Mouse (Mus musculus): ENCODE results near the gene BC004004. TPM values are rescaled to one million over a fixed set of nuclear protein-coding genes. Genes with fewer than 3 reads are reported as not detected.
A peak's percentile ranks its signal among the peaks of the same experiment; 100 is the strongest.
"Not testable (repeated sequence)": the region's sequence is repeated elsewhere in the genome, so short reads cannot be mapped to it uniquely, and the experiment has no call there.

Gene BC004004
- total RNA-seq, 2 experiments from 2014 or later, result 70.1 to 81.0 TPM

DNA sequence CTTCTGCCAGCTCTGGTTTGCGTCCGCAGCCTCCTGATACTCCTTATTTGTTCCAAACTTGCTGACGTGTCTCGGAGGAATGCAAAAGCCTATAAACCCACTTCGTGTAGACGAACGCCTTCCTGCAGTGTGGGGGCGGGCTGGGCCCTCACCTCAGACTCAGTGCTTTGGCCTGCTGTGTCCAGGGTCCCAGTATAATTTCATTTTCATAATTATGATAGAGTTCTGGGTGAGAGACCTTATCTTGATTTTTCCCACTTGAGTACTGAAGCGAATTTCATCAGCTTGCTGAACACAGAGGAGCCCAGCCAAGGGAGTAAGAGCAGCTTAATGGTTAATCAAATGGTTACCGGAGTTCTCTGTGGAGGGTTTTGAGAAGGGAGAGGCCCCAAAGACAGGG, 28.7 kb downstream of the BC004004 start:
- no peak for ATAC-seq (ENCODE audit: poor library complexity, severe bottlenecking)

DNA sequence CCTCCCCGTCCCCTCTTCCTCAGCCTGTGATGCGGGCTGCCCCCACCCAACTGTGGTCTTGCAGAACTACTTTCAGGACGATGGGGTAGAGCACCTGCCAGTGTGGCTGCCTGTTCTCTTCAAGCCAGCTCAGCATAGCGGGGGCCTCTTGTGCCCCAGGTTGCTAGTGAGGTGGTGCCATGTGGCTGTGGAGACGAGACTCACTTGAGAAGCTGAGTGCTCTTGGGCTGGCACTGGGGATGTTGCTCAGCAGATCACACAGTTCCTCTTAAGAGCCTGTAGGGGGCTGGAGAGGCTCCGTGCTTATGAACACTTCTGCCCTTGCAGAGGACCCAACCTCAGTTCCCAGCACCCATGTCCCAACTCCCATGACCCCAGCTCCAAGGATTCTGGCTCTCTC, 29.2 kb downstream of the BC004004 start:
- no peak for ATAC-seq (ENCODE audit: poor library complexity, severe bottlenecking)

DNA sequence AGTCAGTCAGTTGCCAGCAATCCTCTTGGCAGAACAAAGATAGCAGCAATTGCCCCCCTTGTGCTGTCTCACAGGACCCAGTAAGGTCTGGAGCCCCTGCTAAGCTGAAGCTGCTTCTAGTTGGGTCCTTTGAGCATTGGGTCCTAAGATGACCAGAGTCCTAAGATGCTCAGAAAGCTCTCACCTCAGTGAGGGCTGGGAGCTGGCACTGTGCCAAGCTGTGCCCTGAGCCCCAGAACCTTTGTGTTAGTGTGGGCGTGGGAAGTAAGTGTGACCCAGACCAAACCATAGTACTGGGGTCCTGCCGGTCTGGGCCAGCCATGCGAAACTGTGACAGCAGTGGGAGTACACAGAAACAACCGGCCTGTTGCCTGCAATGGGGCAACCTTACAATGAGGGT, 30.7 kb downstream of the BC004004 start:
- ATAC-seq (ENCODE audit: poor library complexity, severe bottlenecking), result no peak

DNA sequence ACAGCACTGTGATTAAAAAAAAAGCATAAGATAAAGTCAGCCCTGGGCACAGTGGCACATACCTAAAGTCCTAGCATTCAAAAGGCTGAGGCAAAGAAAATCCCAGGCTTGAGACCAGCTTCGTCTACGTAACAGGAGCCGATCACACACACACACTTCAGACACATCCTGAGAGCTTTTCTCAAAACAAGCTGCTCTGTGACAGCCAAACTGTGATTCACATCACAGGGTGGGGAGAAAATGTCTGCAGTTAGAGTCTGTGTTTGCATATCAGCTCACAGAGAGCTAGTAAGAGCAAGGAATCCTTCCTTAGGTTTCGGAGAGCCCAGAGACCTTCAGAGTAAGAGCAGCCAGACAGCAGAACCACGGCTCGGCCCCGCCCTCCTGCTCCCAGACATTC, 32.3 kb downstream of the BC004004 start:
- no peak for ATAC-seq (ENCODE audit: poor library complexity, severe bottlenecking)

DNA sequence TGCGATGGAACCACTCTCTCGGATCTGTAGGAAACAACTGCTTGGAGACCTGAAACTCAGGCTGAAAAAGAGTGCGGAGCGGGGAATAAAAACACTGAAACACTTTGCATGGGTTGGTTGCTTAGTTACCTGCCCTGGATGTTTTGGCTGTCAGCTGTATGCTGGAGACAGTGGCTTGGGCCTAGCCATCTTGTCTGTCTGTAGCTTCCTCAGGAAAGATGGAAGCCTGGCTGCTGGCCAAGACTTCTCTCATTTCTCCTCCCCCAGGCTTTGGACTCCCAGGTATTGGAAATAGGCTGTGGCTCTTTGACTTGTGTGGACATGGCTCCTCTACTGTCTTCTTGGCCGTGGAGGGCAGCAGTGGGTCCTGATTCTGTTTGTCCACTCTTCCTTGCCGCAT, 32.8 kb downstream of the BC004004 start:
- ATAC-seq (ENCODE audit: poor library complexity, severe bottlenecking), result no peak

DNA sequence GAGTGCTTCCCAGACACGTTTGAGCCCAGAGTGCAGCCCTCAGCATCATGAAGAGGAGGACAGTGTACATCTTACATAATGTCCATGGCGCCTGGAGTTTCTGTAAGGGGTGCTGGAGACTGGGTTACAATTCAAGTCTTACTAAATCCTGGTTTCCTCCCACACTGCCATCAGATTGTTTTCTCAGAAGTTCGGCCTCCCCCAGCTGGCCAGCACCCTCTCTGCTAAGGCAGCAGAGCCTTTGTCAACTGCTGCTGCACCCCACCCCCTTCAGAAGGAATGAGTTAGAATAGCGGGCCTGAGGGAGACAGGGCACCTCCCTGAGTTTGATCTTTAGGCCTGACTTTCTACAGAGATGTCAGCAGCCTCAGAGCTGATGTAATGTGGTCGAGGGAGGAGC, 33.6 kb downstream of the BC004004 start:
- ATAC-seq (ENCODE audit: poor library complexity, severe bottlenecking), result no peak

DNA sequence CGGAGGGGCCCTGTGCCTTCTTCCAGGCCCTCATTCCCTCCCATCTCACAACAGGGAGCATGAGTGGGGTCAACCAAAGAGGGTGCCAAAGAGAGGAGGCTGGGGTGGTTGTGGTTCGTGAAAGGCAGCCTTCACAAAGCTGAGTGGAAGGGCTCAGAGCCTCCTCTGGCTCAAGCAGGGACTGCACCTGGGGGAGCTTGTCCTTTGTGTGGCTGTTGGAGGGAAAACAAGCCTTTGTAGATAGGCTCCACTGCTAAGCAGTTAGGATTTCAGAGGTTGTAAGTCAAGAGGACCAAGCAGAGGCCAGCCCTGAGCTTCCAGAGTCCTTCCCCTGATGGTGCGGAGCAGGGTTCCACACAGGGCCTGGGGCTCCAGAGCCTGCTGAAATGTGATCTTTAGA, 34.5 kb downstream of the BC004004 start:
- ATAC-seq (ENCODE audit: poor library complexity, severe bottlenecking), result no peak

DNA sequence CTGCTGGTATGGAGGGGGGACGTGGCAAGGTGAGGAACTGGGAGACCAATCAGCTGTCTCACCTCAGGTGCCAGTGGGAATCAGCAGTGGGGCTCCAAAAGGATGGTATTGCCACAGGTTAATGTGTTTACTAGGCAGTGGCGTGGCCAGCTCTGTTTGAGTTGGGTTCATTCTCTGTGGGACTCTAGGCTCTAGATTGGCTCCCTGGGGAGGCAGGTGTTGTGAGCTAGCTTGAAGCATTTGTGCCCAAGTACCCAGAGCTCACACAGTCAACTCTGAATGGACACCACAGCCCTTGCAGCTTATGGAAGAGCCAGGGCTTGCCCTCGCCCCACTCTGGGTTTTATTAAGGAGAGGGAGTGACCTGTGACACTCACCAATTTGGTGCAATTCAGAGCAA, 35.3 kb downstream of the BC004004 start:
- ATAC-seq (ENCODE audit: poor library complexity, severe bottlenecking), result no peak

DNA sequence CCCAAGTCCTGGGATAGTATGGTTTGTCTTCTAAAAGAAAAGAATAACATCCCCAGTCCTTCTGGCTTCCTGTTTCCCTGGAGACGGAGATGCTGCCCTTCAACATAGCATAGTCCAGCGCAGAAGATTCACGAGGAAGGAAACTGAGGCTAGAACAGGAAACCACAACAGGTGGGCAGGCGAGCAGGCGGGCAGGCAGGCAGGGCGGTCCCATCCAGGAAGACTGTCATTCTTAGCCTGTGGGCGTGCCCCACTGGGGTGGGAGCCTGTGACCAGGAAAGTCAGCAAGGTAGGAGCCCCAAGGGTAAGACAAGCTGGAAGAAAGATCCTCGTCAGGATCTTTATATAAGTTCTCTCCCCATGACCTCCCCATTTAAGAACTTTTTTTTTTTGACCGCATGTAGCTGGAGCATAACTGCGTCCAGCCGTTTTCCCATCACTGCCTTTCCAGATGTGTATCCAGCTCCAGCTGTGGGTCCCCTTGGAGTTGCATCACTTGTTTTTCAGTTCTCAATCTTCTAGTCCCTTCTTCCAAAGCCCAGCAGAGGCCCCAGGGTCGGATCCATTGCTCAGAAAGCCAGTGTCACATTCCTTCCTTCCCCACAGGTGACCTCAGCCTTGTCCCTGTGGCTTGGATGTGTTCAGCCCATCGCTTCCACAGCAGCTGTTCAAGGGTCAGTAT, 35.9 kb downstream of the BC004004 start:
- ATAC-seq (ENCODE audit: poor library complexity, severe bottlenecking), result peak; percentile 65

DNA sequence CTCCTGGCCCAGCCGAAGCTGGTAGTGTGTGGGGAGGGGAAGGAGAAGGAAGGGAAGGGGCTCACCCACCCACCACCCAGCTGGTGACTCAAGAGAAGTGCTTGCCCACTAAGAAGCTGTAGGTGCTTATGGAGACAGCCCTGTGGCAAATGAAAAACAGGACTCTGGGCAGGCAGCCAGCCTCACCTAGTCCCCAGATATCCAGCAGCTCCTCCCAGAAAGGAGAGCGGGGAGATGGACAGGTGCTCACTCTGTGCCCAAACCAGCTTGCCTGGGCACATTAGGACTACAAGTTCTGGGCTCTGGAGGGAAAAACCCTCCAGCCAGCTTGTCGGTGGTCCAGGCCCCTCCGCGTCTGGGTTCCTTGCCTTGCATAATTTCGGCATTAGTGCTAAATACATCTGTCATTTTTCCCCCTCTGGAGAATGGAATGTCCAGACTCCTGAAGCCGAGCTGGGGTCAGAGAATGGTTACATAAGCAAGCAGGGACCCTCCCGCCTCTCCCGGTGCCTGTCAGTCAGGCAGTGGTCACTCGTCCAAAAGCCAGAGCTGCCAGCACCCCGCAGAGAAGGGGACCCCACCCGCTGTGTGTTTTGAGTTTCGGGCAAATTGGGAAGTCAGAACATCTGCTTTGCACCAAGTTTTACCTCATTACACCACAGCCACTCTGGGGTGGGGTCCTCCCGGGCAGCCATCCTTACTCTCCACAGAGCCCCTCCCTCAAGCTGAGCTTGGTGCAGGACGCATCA, 36.6 kb downstream of the BC004004 start:
- peak; percentile 29 for ATAC-seq (ENCODE audit: poor library complexity, severe bottlenecking)

DNA sequence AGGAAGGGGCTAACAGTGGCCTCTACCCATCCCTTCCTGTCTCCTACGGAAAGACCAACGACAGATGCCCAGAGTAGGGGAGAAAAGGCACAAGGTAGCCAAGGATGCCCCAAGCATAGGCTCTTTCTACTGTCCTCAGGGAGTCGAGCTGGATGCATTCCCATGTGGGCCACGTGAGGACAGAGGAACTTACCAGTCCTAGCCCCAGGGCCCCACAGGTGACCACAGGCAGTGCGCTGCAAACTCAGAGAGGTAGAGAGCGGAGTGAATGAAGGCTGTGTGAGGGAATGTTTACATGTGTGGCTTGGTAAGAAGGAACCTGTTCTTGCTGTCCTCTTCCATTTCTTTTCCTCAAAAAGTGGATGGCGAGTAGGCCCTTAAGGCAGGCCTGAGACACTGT, 37.3 kb downstream of the BC004004 start:
- peak; percentile 53 for ATAC-seq (ENCODE audit: poor library complexity, severe bottlenecking)

DNA sequence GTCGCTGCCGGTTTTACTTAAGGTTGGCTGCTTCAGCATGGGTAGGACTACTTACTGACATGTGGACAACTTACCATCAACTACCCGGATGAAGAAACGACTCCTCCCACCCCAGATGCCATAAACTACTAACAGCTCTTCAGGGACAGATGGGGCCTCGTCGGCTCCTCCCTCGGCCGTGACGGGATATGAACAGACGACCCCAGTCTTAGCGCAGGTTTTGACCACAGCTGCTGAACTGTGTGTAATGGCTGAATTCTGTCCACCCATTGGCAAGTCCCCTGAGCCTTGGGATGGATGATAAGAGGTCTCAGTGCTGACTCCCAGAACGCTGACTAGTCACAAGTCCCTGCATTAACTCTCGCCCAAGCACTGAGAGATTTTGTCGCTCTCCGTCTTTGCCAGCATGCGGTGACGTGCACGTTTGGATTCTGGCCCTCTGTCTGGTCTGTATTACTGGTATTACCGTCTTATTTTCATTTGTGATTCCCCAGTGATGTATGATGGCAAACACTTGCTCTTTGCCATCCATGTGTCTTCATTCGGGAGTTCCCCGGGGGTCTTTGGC, 41.6 kb downstream of the BC004004 start:
- ATAC-seq (ENCODE audit: poor library complexity, severe bottlenecking), result no peak

DNA sequence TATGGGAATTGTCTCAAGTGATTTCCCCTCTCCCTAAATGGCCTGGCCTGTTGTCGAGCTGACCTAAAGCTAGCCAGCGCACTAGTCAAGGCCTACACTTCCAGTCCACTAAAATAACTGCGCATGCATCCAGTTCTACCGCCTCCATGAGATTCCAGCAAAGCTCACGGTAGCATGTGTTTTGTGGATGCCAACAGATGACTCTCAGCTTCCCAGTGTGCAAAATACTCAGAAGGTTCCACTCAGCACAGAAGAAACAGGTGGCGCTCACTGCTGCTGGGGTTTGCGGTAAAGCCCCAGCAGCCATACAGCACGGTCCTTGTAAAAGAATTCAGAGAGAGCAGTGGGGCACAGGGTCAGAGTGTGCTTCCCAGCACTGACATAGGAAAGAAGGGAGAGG, 43.0 kb downstream of the BC004004 start:
- no peak for ATAC-seq (ENCODE audit: poor library complexity, severe bottlenecking)

DNA sequence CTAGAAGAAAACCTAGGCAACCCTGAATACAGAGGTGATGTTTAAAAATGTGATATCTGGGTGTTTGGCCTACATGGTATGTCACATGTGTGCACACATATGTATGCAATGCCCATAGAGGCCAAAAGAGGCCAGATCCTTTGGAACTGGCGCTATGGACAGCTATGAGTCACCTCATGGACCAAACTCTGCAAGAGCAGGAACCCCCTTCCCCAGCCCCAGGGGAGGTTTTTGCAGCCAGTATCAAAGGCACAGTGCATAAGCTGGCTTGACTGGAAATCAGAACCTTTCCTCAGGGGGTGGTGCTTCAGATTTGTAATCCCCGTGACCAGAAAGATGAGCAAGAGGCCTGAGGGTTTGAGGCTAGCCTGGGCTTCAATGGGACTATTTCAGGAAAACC, 43.5 kb downstream of the BC004004 start:
- no peak for ATAC-seq (ENCODE audit: poor library complexity, severe bottlenecking)

DNA sequence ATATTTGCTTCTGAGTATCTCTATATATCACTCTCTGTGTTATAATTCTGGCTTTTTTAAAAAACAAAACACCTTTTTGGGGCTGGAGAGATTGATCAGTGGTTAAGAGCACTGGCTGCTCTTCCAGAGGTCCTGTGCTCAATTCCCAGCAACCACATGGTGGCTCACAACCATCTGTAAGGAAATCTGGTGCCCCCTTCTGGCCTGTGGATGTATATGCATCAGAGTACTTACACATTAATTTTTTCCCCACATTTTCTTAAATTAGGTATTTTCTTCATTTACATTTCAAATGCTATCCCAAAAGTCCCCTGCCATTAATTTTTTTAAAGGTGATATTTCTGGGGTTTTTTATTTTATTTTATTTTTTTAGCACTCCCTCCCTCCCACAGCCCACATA, 44.7 kb downstream of the BC004004 start:
- ATAC-seq (ENCODE audit: poor library complexity, severe bottlenecking), result no peak

DNA sequence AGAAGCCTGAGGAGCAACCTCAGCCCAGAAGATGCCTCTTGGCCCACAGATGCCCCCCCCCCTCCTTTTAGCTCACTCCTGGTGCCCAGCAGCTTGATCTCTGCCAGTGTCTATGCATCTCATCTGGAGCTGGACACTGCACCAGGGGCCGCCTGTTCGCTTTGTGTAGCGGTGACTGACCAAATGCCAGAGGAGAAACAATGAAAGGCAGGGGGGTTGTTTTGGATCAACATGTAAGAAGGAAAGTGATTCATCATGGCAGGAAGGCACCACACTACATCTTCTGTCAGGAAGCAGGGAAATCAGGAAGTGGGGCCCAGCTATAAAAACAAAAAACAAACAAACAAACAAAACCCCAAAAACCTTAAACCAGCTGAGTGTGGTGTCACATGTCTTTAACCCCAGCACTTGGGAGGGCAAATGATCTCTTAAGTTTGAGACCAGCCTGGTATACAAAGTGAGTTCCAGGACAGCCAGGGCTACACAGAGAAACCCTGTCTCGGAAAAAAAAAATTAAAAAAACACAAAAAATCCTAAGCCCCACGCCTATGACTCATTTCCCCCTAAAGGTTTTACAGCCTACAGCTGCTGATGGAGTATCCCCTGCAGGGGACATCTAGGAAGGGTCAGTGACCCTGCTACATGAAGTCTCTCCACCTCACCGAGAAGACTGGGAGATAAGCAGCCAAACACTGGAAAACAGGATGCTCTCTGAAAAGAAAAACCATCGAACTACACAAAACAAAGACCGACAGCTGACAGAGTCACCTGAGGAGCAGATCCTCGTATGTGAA, 47.3 kb downstream of the BC004004 start:
- ATAC-seq (ENCODE audit: poor library complexity, severe bottlenecking), result no peak

DNA sequence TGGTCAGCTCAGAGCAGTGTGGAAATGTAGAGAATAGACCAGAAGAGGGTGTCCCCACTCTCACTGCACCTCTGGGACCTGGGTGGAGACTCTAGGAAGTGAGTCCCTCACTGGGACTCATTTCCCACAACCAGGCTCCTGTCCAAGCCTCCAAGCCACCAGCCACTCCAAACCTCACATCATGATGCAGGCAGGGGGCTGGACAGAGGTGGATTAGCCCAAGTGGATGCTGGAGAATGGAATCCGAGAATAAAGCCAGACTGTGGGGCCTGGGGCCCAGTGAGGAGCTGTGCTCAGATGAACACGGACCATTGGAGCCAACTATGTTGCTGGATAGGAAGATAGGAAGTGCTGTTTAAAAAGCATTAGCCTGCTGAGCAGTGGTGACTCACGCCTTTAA, 48.3 kb downstream of the BC004004 start:
- ATAC-seq (ENCODE audit: poor library complexity, severe bottlenecking), result no peak

DNA sequence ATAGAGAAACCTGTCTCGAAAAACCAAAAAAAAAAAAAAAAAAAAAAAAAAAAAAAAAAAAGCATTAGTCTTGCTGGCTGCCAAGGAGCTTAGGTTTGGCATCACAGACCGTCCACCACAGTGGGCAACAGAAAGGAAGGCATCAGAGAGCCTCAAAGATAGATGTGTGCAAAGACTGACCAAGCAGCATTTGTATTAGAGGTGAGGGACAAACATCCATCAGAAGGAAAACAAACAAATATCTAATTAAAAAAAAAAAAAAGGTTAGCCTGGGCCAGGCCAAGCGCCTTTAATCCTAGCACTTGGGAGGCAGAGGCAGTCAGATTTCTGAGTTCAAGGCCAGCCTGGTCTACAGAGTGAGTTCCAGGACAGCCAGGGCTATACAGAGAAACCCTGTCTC, 48.8 kb downstream of the BC004004 start, which contains the start of gene Pi16:
TSS of gene Pi16 (plus strand) at position 301 of the 400 bp plus-strand sequence.
- not testable (repeated sequence) for ATAC-seq (ENCODE audit: poor library complexity, severe bottlenecking)

DNA sequence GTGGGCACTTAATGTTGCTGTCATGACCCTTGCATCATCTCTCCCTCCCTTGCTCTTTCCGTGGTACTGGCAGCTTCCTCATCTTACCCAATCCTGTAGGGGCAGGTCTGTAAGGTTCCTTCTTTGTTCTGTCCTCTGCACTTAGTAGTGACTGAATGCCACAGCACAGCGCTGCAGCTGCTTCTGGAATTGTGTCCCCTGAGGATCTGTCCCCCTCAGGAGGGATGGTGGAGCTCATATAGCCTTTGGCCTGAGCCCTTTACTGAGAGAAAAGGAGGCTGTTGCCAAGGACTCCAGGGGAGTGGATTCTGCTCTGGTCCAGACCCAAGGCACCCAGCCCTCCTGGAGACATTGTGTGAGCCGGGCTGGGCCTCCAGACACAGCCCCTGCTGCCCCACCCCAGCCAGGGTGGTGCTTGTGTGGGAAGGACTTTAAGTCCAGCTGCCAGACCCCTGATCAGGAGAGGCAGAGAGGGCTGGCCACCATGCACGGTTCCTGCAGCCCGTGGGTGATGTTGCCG, 50.2 kb downstream of the BC004004 start:
- peak; percentile 95 for ATAC-seq (ENCODE audit: poor library complexity, severe bottlenecking)

DNA sequence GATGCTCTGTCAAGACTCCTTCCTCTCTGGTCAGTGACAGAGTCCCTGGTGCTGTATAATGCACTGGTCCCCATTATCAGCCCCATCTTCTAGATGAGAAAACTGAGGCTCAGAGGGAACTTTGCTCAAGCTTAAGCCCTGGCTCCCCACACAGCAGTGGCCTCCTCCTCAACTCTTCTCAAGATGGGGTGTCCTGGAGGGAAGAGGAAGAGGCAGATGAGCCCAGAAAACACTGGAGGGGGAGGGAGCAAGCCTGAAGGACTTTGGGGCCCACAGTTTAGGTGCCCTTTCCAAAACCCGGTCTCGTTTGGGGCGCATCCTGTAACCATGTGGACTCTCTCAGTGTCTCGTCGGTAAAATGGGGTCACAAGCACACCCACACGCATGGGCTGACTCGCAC, 50.9 kb downstream of the BC004004 start:
- ATAC-seq (ENCODE audit: poor library complexity, severe bottlenecking), result peak; percentile 17
